Mouse (Mus musculus) intestine, embryonic 16.5 days (tissue): ENCODE data around the gene Ppp1r16b. TPM values are rescaled to one million over a fixed set of nuclear protein-coding genes. Genes with fewer than 3 reads are reported as not detected.

Experiments used
- ATAC-seq: fragments of 200-750 bp; cut with Nextera tagmentation; 2 replicates; pipeline ENCODE4 v1.8.0; 2017; ENCODE audit warnings: moderate TSS enrichment, moderate library complexity
- H3K27ac ChIP-seq: fragments of 300-500 bp; sonication (generic); 2 replicates; pipeline ENCODE4 v1.5.1; 2014; ENCODE audit warnings: mild to moderate bottlenecking, low read length
- H3K27me3 ChIP-seq: fragments of 300-500 bp; sonication (generic); replicated peaks from 2 replicates; pipeline ENCODE4 v1.6.1; 2014; ENCODE audit warnings: low read length, control low read depth, mixed read lengths; ENCODE audit not compliant: control insufficient read depth, insufficient read depth
- H3K36me3 ChIP-seq: fragments of 300-500 bp; sonication (generic); 2 replicates; pipeline ENCODE4 v1.6.1; 2014; ENCODE audit warnings: low read length, control low read depth; ENCODE audit not compliant: control insufficient read depth, insufficient read depth
- H3K4me1 ChIP-seq: fragments of 300-500 bp; sonication (generic); 2 replicates; pipeline ENCODE4 v1.6.1; 2014; ENCODE audit warnings: low read length, control low read depth, mixed read lengths; ENCODE audit not compliant: control insufficient read depth, insufficient read depth
- H3K4me2 ChIP-seq: fragments of 300-500 bp; sonication (generic); 2 replicates; pipeline ENCODE4 v1.6.1; 2014; ENCODE audit warnings: low read depth, low read length, control low read depth
- H3K4me3 ChIP-seq: fragments of 300-500 bp; sonication (generic); 2 replicates; pipeline ENCODE4 v1.5.1; 2014; ENCODE audit warnings: mild to moderate bottlenecking, low read length
- H3K9ac ChIP-seq: fragments of 300-500 bp; sonication (generic); 2 replicates; pipeline ENCODE4 v1.6.1; 2014; ENCODE audit warnings: low read depth, low read length
- H3K9me3 ChIP-seq: fragments of 300-500 bp; sonication (generic); 2 replicates; pipeline ENCODE4 v1.6.1; 2016; ENCODE audit warnings: low read length, control low read depth; ENCODE audit not compliant: control insufficient read depth
- WGBS: fragments of 180-500 bp; shearing (Covaris S2); extraction: QIAGEN DNeasy Blood & Tissue Kit; methylation state at CpG from one replicate; pipeline ENCODE4 v1.1.7; 2014; 5-methylcytosine and 5-hydroxymethylcytosine counted together
- polyA plus RNA-seq: library from polyadenylated mRNA; unstranded; fragments of >200 nt; fragmentation: Nextera tagmentation; extraction: Ambion mirVana; gene quantifications from 2 replicates; pipeline ENCODE4 v1.2.1, GENCODE M21; 2015

Ppp1r16b gene
- polyA plus RNA-seq, 1 experiment from 2014 or later: 3.5 TPM

GRCm38 (mm10) chr2:158776716-158777115, 111.5 kb downstream of the Ppp1r16b start:
- ATAC-seq: no peak
- no peak overlapping the region for H3K9ac ChIP-seq
- no peak overlapping the region for H3K4me3 ChIP-seq
- 81% methylated on average over 4 of the region's 4 CpGs for WGBS
- H3K4me1 ChIP-seq: peaks cover 40% of the 10 kb centered on the region
- H3K4me2 ChIP-seq: no peak overlapping the region
- peaks cover 3% of the 10 kb centered on the region for H3K36me3 ChIP-seq
- no peaks in the 10 kb centered on the region for H3K9me3 ChIP-seq
- H3K27me3 ChIP-seq: no peaks in the 10 kb centered on the region
- no peak overlapping the region for H3K27ac ChIP-seq

- WGBS: 35% methylated on average over 6 of the region's 6 CpGs
- Histone ChIP-seq H3K27ac (0 out of 2 replicates have a peak overlapping the region, but pooled peaks have one; percentile 46), H3K4me1 (peaks cover 36% of the 10 kb centered on the region), H3K4me3 (no peak overlapping the region), H3K36me3 (peaks cover 3% of the 10 kb centered on the region), H3K4me2 (no peak overlapping the region), H3K27me3 (no peaks in the 10 kb centered on the region), H3K9me3 (no peaks in the 10 kb centered on the region), H3K9ac (peak overlapping the region; percentile 27)
- ATAC-seq: peak; percentile 84
These were observed 112.3 kb downstream of the Ppp1r16b start for GRCm38 (mm10) chr2:158777490-158777889.

- WGBS: 66% methylated on average over 7 of the region's 7 CpGs
- Histone ChIP-seq H3K27ac (no peak overlapping the region), H3K4me3 (no peak overlapping the region), H3K36me3 (peaks cover 3% of the 10 kb centered on the region), H3K4me1 (peaks cover 36% of the 10 kb centered on the region), H3K9ac (no peak overlapping the region), H3K9me3 (no peaks in the 10 kb centered on the region), H3K4me2 (no peak overlapping the region), H3K27me3 (no peaks in the 10 kb centered on the region)
- ATAC-seq: no peak
These were observed 113.2 kb downstream of the Ppp1r16b start for GRCm38 (mm10) chr2:158778349-158778748.

GRCm38 (mm10) chr2:158781126-158781525, 115.9 kb downstream of the Ppp1r16b start:
- Histone ChIP-seq H3K9me3 (no peaks in the 10 kb centered on the region), H3K36me3 (peaks cover 10% of the 10 kb centered on the region), H3K4me1 (peaks cover 21% of the 10 kb centered on the region), H3K27ac (no peak overlapping the region), H3K4me3 (no peak overlapping the region), H3K4me2 (no peak overlapping the region), H3K27me3 (no peaks in the 10 kb centered on the region), H3K9ac (no peak overlapping the region)
- ATAC-seq: no peak
- WGBS: 91% methylated on average over 7 of the region's 7 CpGs

- ATAC-seq: peak; percentile 28; the same call in 1 of the 2 replicates
- Histone ChIP-seq H3K27me3 (no peaks in the 10 kb centered on the region), H3K27ac (no peak overlapping the region), H3K9me3 (no peaks in the 10 kb centered on the region), H3K4me2 (no peak overlapping the region), H3K9ac (no peak overlapping the region), H3K4me3 (no peak overlapping the region), H3K4me1 (no peaks in the 10 kb centered on the region), H3K36me3 (peaks cover 10% of the 10 kb centered on the region)
- 76% methylated on average over 14 of the region's 14 CpGs for WGBS
These were observed 122.0 kb downstream of the Ppp1r16b start for GRCm38 (mm10) chr2:158786927-158787795.

GRCm38 (mm10) chr2:158794494-158795004, 129.4 kb downstream of the Ppp1r16b start, which contains the start of gene Dhx35:
Gene Dhx35, plus strand, starts transcription at chr2:158794807.
- H3K9ac ChIP-seq: peak within 1 kb of the TSS; percentile 75
- peaks cover 10% of the 10 kb centered on the region for H3K4me1 ChIP-seq
- H3K4me3 ChIP-seq: peak within 1 kb of the TSS; percentile 73
- H3K36me3 ChIP-seq: no peaks in the 10 kb centered on the region
- peak; percentile 99 for ATAC-seq
- no peaks in the 10 kb centered on the region for H3K9me3 ChIP-seq
- under 1% methylated on average over 33 of the region's 33 CpGs for WGBS
- peak within 1 kb of the TSS; percentile 59 for H3K4me2 ChIP-seq
- peak within 1 kb of the TSS; percentile 81 for H3K27ac ChIP-seq
- H3K27me3 ChIP-seq: no peaks in the 10 kb centered on the region

- Histone ChIP-seq H3K9me3 (no peaks in the 10 kb centered on the region), H3K27ac (peak overlapping the region; percentile 80), H3K36me3 (no peaks in the 10 kb centered on the region), H3K4me2 (peak overlapping the region; percentile 57), H3K4me3 (peak overlapping the region; percentile 73), H3K9ac (peak overlapping the region; percentile 75), H3K4me1 (peaks cover 10% of the 10 kb centered on the region), H3K27me3 (no peaks in the 10 kb centered on the region)
- peak; percentile 35 for ATAC-seq
- WGBS: 9% methylated on average over 15 of the region's 15 CpGs
These were observed 129.8 kb downstream of the Ppp1r16b start for GRCm38 (mm10) chr2:158795043-158795442.

- Histone ChIP-seq H3K27me3 (no peaks in the 10 kb centered on the region), H3K4me3 (no peak overlapping the region), H3K4me1 (peaks cover 10% of the 10 kb centered on the region), H3K4me2 (no peak overlapping the region), H3K27ac (no peak overlapping the region), H3K9ac (no peak overlapping the region), H3K9me3 (no peaks in the 10 kb centered on the region), H3K36me3 (no peaks in the 10 kb centered on the region)
- 84% methylated on average over 2 of the region's 2 CpGs for WGBS
- ATAC-seq: no peak
These were observed 130.7 kb downstream of the Ppp1r16b start for GRCm38 (mm10) chr2:158795875-158796274.

GRCm38 (mm10) chr2:158799328-158799727, 134.1 kb downstream of the Ppp1r16b start:
- Histone ChIP-seq H3K4me3 (no peak overlapping the region), H3K36me3 (no peaks in the 10 kb centered on the region), H3K4me2 (no peak overlapping the region), H3K4me1 (peaks cover 5% of the 10 kb centered on the region), H3K27me3 (no peaks in the 10 kb centered on the region), H3K9me3 (no peaks in the 10 kb centered on the region), H3K9ac (no peak overlapping the region), H3K27ac (no peak overlapping the region)
- 67% methylated on average over 4 of the region's 4 CpGs for WGBS
- ATAC-seq: no peak
